Mouse (Mus musculus) urinary bladder, postnatal 10 days (tissue): ENCODE results near the gene Itpr2.

Source experiments
- DNase-seq: peaks from one replicate; pipeline ENCODE4 v3.0.0; 2022; ENCODE audit warnings: low spot score

Gene Itpr2

GRCm38 (mm10) chr6:146258261-146258660 lies 243.8 kb downstream of the Itpr2 start:
- DNase-seq: no peak

GRCm38 (mm10) chr6:146256947-146257670 lies 244.9 kb downstream of the Itpr2 start:
- no peak for DNase-seq

GRCm38 (mm10) chr6:146256401-146256800 lies 245.6 kb downstream of the Itpr2 start:
- DNase-seq: no peak

GRCm38 (mm10) chr6:146255656-146256055 lies 246.4 kb downstream of the Itpr2 start:
- no peak for DNase-seq

GRCm38 (mm10) chr6:146254931-146255330 lies 247.1 kb downstream of the Itpr2 start:
- DNase-seq: no peak

DNA sequence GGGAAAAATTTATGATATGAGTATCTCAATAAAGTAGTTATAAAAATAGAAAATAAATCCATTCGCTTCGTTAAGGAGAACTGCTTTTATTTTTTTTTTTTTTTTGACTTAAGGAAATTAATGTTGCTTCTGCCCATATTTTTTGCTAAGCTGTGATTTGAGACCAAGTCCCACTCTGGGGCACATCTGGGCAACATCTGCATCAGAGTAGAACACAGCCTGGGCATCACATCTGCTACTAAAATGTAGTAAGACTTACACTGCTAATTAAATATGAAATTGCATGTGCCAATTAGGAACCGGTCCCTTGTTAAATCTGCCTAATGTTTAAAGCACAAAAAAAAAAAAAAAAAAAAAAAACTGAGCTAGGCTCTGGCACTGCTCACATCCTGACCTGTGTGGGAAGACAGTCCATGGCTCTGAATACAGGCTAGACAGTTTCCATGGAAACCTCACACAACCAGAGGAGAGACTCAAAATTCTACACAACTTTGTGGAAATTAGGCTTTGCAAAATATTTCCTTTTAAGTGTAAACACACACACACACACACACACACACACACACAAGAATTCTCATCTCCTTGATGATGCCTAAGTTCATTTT lies 247.7 kb downstream of the Itpr2 start:
- no peak for DNase-seq

- no peak for DNase-seq
Observed at GRCm38 (mm10) chr6:146249096-146249495, 252.9 kb downstream of the Itpr2 start.

- no peak for DNase-seq
Observed at GRCm38 (mm10) chr6:146248341-146248740, 253.7 kb downstream of the Itpr2 start.

DNA sequence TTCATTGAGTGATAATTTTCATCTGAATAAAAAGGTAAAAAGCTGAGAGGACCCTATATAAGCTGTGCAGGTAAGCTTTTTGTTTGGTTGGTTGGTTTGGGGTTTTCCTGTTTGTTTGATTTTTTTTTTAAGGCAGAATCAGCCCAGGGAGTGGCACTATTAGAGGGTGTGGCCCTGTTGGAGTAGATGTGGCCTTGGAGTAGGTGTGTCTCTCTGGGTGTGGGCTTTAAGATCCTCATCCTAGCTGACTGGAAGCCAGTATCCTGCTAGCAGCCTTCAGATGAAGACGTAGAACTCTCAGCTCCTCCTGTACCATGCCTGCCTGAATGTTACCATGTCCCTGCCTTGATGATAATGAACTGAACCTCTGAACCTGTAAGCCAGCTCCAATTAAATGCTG lies 254.1 kb downstream of the Itpr2 start:
- no peak for DNase-seq

DNA sequence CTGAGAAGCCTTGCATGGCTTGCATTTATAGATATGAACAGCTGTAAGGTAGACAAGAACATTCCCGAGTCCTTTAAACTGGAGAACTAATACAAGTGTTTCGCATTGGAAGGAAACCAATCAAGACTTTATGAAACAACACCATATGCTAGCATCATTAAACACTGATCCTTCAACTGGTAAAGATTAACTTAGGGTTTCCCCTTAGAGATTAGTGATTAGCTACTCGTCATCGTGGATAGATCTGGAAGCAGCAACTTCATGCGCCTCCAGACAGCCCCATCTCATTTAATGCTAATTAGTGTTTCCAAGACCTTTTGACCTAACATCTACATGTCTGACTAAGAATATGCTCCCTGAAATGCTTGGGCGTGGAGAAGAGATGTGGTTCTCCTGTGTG lies 255.7 kb downstream of the Itpr2 start:
- DNase-seq: no peak

- DNase-seq: no peak
Observed at GRCm38 (mm10) chr6:146245888-146246287, 256.1 kb downstream of the Itpr2 start.

DNA sequence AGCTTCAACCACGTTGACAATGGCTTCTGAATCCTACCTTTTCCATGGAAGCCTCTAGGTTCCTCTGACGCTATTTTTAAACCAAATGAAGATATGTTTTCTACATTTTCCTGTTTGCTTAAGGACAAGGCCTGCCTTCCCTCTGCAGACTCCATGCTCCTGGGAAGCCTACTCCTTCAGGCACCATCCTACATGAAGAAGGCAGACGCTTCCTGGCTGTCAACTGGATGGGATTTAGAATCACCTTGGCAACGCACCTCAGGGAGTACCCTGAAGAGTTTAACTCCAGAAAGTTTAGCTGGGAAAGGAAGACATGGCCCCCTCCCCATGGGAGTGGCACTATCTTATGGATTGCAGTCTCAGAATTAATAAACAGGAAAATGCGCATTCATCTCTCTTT lies 259.0 kb downstream of the Itpr2 start:
- DNase-seq: no peak

GRCm38 (mm10) chr6:146241336-146241735 lies 260.7 kb downstream of the Itpr2 start:
- DNase-seq: no peak

DNA sequence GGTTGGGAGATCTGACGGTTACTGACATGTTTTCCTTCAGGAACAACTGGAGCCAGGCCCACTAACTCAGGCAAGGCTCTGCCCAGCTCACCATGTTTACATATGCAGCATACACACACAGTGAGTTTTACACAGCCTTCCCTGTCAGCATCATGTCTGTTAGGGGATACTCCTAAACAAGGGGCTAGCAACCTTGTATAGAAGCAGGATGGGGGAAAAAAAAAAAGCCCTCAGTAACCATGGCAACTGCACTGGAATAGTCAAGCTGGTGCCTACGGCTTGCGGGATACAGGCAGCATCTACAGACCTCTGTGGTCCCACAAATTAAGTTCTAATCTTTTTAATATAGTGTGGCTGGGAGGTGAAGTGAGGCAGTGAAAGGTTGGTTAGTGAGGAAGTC lies 266.9 kb downstream of the Itpr2 start:
- DNase-seq: no peak

DNA sequence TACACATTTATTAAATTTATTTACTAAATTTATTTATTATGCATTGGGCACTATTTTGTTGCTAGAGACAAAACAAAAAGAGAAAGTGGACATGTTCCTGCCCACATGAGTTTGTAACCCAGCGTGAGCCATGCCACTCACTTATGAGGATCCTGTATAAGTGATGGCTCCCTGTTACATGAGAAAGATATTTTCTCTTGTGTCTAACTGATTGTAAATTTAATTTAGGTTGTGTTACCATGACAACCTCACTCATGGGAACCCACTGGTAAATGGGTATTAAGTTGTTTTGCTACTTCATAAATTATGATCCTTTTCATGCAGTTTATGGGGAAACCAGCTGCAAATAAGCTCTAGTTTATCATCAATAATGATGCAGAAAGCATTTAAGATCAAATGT lies 267.6 kb downstream of the Itpr2 start:
- DNase-seq: no peak

DNA sequence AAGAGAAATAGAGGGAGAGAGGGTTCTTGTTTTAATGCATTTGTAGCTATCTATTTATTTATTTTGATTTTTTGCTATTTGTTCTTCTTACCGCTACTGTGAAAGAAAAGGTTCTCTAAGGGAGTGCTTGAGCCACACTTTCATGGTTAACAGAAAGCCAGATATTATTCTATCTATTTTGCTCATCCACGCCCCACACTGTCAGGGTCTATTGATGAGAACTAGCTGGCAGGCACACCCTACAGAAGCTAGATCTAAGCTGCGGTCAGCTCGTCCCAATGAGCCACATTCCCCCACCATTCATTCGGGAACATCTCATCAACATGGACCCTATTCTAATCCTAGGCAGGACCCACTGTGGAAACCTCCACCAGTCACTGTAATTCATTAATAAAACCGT lies 271.1 kb downstream of the Itpr2 start:
- no peak for DNase-seq

- DNase-seq: no peak
Observed at GRCm38 (mm10) chr6:146230373-146230788, 271.6 kb downstream of the Itpr2 start.

DNA sequence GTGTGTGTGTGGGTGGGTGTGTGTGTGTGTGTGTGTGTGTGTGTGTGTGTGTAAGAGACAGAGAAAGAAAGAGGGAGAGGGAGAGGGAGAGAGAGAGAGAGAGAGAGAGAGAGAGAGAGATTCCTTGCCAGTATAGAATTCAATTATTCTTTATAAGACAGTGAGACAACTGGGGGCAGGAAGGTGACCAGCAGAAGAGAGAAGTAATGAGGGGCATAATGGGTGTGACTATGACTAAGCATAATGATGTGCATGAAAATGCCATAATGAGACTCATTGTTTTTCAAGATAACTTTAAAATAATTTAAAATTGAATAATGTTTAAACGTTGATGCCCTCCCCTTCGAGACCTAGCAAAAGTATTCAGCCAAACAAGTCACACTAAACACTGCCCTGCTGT lies 272.1 kb downstream of the Itpr2 start:
- no peak for DNase-seq

GRCm38 (mm10) chr6:146229519-146229918 lies 272.5 kb downstream of the Itpr2 start:
- no peak for DNase-seq

DNA sequence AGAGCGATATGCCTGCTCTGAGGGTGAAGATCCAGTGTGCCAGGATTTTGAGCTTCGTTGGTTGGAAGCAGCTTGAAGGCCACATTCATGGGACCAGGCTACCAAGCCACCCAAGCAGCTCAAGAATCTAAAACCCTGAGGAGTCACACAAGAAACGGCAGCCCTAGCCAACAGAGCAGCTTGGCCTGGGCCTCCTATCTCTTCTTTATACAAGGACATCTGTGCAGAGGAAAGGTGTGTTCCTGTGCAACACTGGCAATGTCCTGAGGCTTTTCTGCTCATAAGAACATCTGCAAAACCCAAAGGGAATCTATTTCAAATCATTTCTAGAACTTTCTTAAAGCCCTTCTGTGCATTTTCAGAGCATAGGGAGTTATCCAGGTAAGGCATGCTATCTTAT lies 274.0 kb downstream of the Itpr2 start:
- no peak for DNase-seq

- DNase-seq: no peak
Observed at GRCm38 (mm10) chr6:146222403-146223063, 279.5 kb downstream of the Itpr2 start.

DNA sequence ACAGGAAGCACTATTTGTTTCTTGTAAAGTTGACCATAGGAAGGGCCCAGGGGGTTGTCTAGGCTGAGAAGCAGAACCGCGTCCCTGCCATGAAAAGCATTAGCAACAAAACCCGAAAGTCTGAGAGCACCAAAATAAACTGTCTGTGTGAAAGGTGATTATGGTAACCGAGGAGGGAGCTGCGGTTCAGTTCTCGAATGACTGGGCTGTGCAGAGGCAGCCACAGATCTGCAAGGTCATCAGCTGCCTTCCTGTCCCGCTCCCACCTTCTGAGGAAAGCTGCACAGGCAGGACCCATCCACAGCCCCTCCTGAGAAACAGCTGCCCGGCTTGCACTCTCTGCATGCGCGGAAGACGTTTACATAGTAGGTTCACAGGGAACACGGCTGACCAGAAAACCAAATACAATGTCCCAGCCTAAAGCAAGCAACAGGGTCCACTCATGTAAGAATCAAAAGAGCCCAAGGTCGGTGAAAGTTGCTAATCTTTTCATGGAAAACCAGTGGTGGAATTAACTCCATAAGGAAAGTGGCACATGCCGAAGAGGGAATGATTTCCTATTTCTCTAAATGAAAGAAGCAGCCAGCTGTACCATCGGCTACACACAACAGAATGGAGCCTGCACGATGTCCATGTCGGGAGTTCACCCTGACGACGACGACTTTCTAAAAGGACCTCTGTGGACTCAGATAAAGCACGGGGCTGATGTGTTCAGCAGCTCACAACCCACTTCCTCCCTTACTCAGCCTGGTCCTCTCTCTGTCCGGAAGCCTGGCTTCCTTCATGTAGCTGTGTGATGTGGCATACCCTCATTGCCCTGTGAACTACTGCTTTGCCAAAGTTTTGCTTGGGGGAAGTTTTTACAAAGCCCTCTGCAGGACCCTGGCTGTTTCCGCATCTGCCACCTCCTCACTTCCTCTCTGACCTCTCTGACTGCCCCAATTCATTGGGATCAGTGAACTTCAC lies 280.4 kb downstream of the Itpr2 start:
- DNase-seq: no peak
